ENCODE assay signal across 8 mouse cellular contexts in genomic region chr8:71591471-71592373, GRCm38 (mm10). TPM values are rescaled to one million over a fixed set of nuclear protein-coding genes. Genes with fewer than 3 reads are reported as not detected.
DNase-seq lines count a peak whose midpoint lies in the region; ATAC-seq and TF ChIP-seq lines count a peak whose summit lies in the region.

Pgls (plus strand) TSS chr8:71592176.

- TF ChIP-seq POLR2A in olfactory bulb, adult 2 months (IDR thresholded peaks at IDR 0.05; ENCODE audit: insufficient read depth, low read depth, low read length) = peak; percentile 90
- peak; percentile 92 for TF ChIP-seq POLR2A in thymus, adult 2 months (IDR thresholded peaks at IDR 0.05; ENCODE audit: control insufficient read depth, extremely low read depth, insufficient read depth, low read length, poor library complexity)

- peaks cover 29% of the 10 kb centered on the region for H3K4me1 ChIP-seq in forebrain, embryonic 15.5 days
- 0 out of 2 replicates have a peak, but pooled peaks cover 3% of the 10 kb centered on the region for H3K4me1 ChIP-seq in lung, embryonic 14.5 days (ENCODE audit: insufficient read depth)
- H3K4me1 ChIP-seq in olfactory bulb, adult 2 months (ENCODE audit: control insufficient read depth, insufficient read depth, low read length) = peaks cover 35% of the 10 kb centered on the region
- H3K4me1 ChIP-seq in thymus, adult 2 months (replicated peaks; ENCODE audit: control insufficient read depth, insufficient read depth, low read length) = peaks cover 59% of the 10 kb centered on the region

- H3K9me3 ChIP-seq in forebrain, embryonic 15.5 days = no peaks in the 10 kb centered on the region
- no peaks in the 10 kb centered on the region for H3K9me3 ChIP-seq in lung, embryonic 14.5 days (ENCODE audit: low read depth, low read length)

- H3K27ac ChIP-seq in forebrain, embryonic 15.5 days (replicated peaks) = peak within 1 kb of the TSS; percentile 97
- peak within 1 kb of the TSS; percentile 99 for H3K27ac ChIP-seq in layer of hippocampus, adult 2 months
- H3K27ac ChIP-seq in lung, embryonic 14.5 days (ENCODE audit: low read depth) = peak within 1 kb of the TSS; percentile 98
- peak within 1 kb of the TSS; percentile 94 for H3K27ac ChIP-seq in olfactory bulb, adult 2 months (ENCODE audit: insufficient read depth, low read depth, low read length)
- peak within 1 kb of the TSS; percentile 94 for H3K27ac ChIP-seq in thymus, adult 2 months (ENCODE audit: control insufficient read depth, insufficient read depth, low read length)

- no peaks in the 10 kb centered on the region for H3K27me3 ChIP-seq in forebrain, embryonic 15.5 days
- no peaks in the 10 kb centered on the region for H3K27me3 ChIP-seq in lung, embryonic 14.5 days (ENCODE audit: insufficient read depth, low read length)
- no peaks in the 10 kb centered on the region for H3K27me3 ChIP-seq in thymus, adult 2 months (ENCODE audit: control insufficient read depth, insufficient read depth, low read length)

- peaks cover 6% of the 10 kb centered on the region; the same call in 1 of the 2 replicates for H3K36me3 ChIP-seq in forebrain, embryonic 15.5 days
- 0 out of 2 replicates have a peak, but pooled peaks cover 8% of the 10 kb centered on the region for H3K36me3 ChIP-seq in lung, embryonic 14.5 days (ENCODE audit: insufficient read depth)
- no peaks in the 10 kb centered on the region for H3K36me3 ChIP-seq in thymus, adult 2 months (ENCODE audit: control insufficient read depth, insufficient read depth, low read length)

- TF ChIP-seq CTCF in layer of hippocampus, adult 2 months (conservative IDR thresholded peaks at IDR 0.05) = no peak; the same call in 1 of the 2 replicates
- TF ChIP-seq CTCF in lung, embryonic 14.5 days (IDR thresholded peaks at IDR 0.05; ENCODE audit: low read depth) = no peak
- TF ChIP-seq CTCF in olfactory bulb, adult 2 months (IDR thresholded peaks at IDR 0.05; ENCODE audit: insufficient read depth, low read depth, low read length) = no peak
- TF ChIP-seq CTCF in thymus, adult 2 months (IDR thresholded peaks at IDR 0.05; ENCODE audit: borderline replicate concordance, control insufficient read depth, extremely low read depth, insufficient read depth, low read length, poor library complexity) = no peak

- H3K4me2 ChIP-seq in forebrain, embryonic 15.5 days (replicated peaks) = peak within 1 kb of the TSS; percentile 89
- H3K4me2 ChIP-seq in lung, embryonic 14.5 days = peak within 1 kb of the TSS; percentile 98

- H3K9ac ChIP-seq in forebrain, embryonic 15.5 days (replicated peaks) = peak within 1 kb of the TSS; percentile 96
- peak within 1 kb of the TSS; percentile 91 for H3K9ac ChIP-seq in lung, embryonic 14.5 days

- H3K4me3 ChIP-seq in forebrain, embryonic 15.5 days = peak within 1 kb of the TSS; percentile 87
- peak within 1 kb of the TSS; percentile 79 for H3K4me3 ChIP-seq in layer of hippocampus, adult 2 months
- peak within 1 kb of the TSS; percentile 88 for H3K4me3 ChIP-seq in lung, embryonic 14.5 days (ENCODE audit: low read depth, low read length)
- H3K4me3 ChIP-seq in olfactory bulb, adult 2 months (ENCODE audit: insufficient read depth, low read depth, low read length) = peak within 1 kb of the TSS; percentile 70
- peak within 1 kb of the TSS; percentile 76 for H3K4me3 ChIP-seq in thymus, adult 2 months (ENCODE audit: control insufficient read depth, insufficient read depth, low read length)

- peak; percentile 88 for ATAC-seq in forebrain, embryonic 15.5 days (replicated peaks)
- peak; percentile 87 for ATAC-seq in lung, embryonic 14.5 days (ENCODE audit: insufficient read depth)

- intact Hi-C loops in heart, postnatal 25 days (cut with DNase I) = no loop called here

- under 1% methylated on average over 70 of the region's 71 CpGs for WGBS in forebrain, embryonic 15.5 days
- WGBS in lung, embryonic 14.5 days = under 1% methylated on average over 71 of the region's 71 CpGs
- under 1% methylated on average over 71 of the region's 71 CpGs for WGBS in olfactory bulb, adult 2 months
- under 1% methylated on average over 71 of the region's 71 CpGs for WGBS in thymus, adult 2 months

- peak; percentile 98 for DNase-seq in ES-CJ7 (ENCODE audit: low read depth, low spot score)
- peak; percentile 96 for DNase-seq in cerebellum, adult 11 months
- DNase-seq in heart, postnatal 25 days (ENCODE audit: low spot score) = peak; percentile 92
- peak; percentile 95 for DNase-seq in layer of hippocampus, adult 2 months (ENCODE audit: low spot score in 2 of 2)
- peak; percentile 99 for DNase-seq in lung, embryonic 14.5 days
- DNase-seq in thymus, adult 2 months = peak; percentile 94

RNA-seq across cellular contexts. Expression of gene Pgls, which starts in this region (rescaled TPM):
- polyA plus RNA-seq in forebrain, embryonic 15.5 days (2015; fragmentation: Nextera tagmentation; extraction: Ambion mirVana) = 191 TPM in 2 replicates
- 10 to 100 TPM; 68.1 to 75.9 TPM for total RNA-seq in heart, postnatal 25 days (2021)
- total RNA-seq in layer of hippocampus, adult 2 months (2021) = 10 to 100 TPM; 27.5 to 34.4 TPM
- 251 and 253 TPM in 2 replicates for polyA plus RNA-seq in lung, embryonic 14.5 days (2014; fragmentation: Nextera tagmentation; extraction: Ambion mirVana)
- not detected in 2 replicates for polyA plus RNA-seq in olfactory bulb, adult 2 months (2012; ENCODE audit: insufficient read depth, insufficient read length, low replicate concordance, missing spikeins)
- polyA plus RNA-seq in thymus, adult 2 months (2012; rRNA removed) = 280 and 369 TPM in 2 replicates

Comparison
In these comparisons a context has a peak if more than half of its experiments do, and no peak if none do; other contexts are left out.
1. Peak in every context shown above with its lines: DNase-seq, ATAC-seq, H3K4me3 ChIP-seq and H3K27ac ChIP-seq.
2. RNA of gene Pgls (polyA plus RNA-seq): 280 to 369 TPM in thymus, adult 2 months, 251 to 253 TPM in lung, embryonic 14.5 days and 191 TPM in forebrain, embryonic 15.5 days; not detected in olfactory bulb, adult 2 months; every median in the first group is over 100 times any median in the second.